Mouse (Mus musculus): Measurements from ENCODE around the gene Kcnh7. TPM values are rescaled to one million over a fixed set of nuclear protein-coding genes. Genes with fewer than 3 reads are reported as not detected.

The Kcnh7 gene
- polyA plus RNA-seq, 1 experiment from 2014 or later, result 0.13 TPM

DNA sequence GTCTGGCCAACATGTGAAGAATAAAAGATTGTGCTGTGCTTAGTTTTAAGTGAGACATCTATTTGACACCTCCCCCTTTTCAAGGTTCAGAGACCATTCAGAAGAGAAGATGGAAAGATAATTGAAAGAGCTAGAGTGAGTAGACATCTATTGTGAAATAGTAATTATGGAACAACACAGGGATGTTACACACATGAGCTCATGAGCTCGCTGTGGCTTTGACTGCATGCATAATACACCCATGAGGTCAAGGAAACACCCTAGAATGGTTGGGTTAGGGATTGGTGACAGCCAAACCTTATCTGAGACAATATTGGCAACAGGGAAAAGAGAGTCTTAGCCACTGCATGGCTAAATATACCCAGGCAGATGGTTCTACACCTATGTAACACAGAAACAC, 380.1 kb downstream of the Kcnh7 start:
- H3K9ac ChIP-seq, result no peak overlapping the region
- TF ChIP-seq CTCF (IDR thresholded peaks at IDR 0.05; ENCODE audit: low read depth), result no peak
- no peak overlapping the region for H3K4me3 ChIP-seq (ENCODE audit: low read depth, low read length)
- H3K27ac ChIP-seq (ENCODE audit: low read depth), result no peak overlapping the region
- no peak for ATAC-seq (ENCODE audit: insufficient read depth)
- no peak for DNase-seq
- no peaks in the 10 kb centered on the region for H3K36me3 ChIP-seq (ENCODE audit: insufficient read depth)
- no peaks in the 10 kb centered on the region for H3K9me3 ChIP-seq (ENCODE audit: low read depth, low read length)
- H3K4me2 ChIP-seq, result no peak overlapping the region
- WGBS, result 61% methylated on average over 1 of the region's 1 CpGs
- H3K4me1 ChIP-seq (ENCODE audit: insufficient read depth), result no peaks in the 10 kb centered on the region
- no peaks in the 10 kb centered on the region for H3K27me3 ChIP-seq (ENCODE audit: insufficient read depth, low read length)

DNA sequence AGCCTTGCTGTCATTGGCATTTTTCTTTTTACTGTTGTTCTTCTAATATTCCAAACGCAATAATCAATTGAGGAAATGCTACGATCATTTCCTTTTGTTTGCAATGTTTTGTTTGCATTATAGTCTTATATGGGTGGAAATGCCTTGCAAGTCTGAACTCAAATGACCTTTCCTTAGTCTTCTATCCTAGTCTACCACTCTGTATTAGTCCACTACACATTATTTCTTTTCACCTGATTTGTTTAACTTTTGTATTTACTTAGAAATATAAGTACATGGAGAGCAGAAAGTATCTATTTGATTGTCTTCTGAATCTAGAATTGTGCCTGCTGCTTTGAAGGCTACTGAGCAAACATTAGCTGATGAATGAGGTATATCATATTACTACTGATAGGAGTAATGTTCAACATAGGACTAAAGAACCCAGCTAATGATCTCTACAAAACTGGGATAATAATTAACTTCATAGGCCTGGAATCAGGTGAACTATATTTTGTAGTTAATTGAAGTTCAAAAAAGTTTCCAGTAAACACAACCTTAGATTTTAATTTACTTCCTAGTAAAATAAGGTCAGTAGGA, 399.5 kb downstream of the Kcnh7 start:
- WGBS, result 54% methylated on average over 2 of the region's 2 CpGs

DNA sequence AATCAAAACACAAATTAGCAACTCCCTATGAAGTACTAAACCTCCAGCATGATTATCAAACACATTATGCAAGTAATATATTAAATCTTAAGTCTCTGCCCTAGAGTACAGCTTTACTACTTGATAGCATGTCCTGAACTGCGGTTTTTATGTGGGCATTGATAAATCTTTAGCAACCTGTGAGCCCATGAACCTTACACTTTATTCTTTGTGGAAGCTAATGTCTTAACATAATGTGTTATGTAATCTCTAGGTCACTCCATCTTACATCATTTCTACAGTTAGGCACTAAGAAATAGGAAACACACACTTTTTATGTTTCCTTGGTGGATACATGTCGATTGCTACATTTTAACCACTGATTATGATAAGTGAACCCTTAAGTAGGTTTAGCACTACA, 437.8 kb downstream of the Kcnh7 start:
- no peaks in the 10 kb centered on the region for H3K36me3 ChIP-seq (ENCODE audit: insufficient read depth)
- no peak for TF ChIP-seq CTCF (IDR thresholded peaks at IDR 0.05; ENCODE audit: low read depth)
- H3K4me1 ChIP-seq (ENCODE audit: insufficient read depth), result no peaks in the 10 kb centered on the region
- H3K9ac ChIP-seq, result no peak overlapping the region
- no peak for ATAC-seq (ENCODE audit: insufficient read depth)
- DNase-seq, result no peak
- H3K4me2 ChIP-seq, result no peak overlapping the region
- H3K4me3 ChIP-seq (ENCODE audit: low read depth, low read length), result no peak overlapping the region
- H3K9me3 ChIP-seq (ENCODE audit: low read depth, low read length), result no peaks in the 10 kb centered on the region
- H3K27me3 ChIP-seq (ENCODE audit: insufficient read depth, low read length), result no peaks in the 10 kb centered on the region
- H3K27ac ChIP-seq (ENCODE audit: low read depth), result no peak overlapping the region
- WGBS, result 63% methylated on average over 2 of the region's 2 CpGs

More for the DNA sequence above, 399.5 kb downstream of the Kcnh7 start:
- no peak overlapping the region for H3K27ac ChIP-seq (ENCODE audit: low read depth)
- H3K9ac ChIP-seq, result no peak overlapping the region
- H3K36me3 ChIP-seq (ENCODE audit: insufficient read depth), result no peaks in the 10 kb centered on the region
- ATAC-seq (ENCODE audit: insufficient read depth) (no peak), DNase-seq (no peak)
- H3K9me3 ChIP-seq (ENCODE audit: low read depth, low read length), result no peaks in the 10 kb centered on the region
- TF ChIP-seq CTCF (IDR thresholded peaks at IDR 0.05; ENCODE audit: low read depth), result no peak
- no peaks in the 10 kb centered on the region for H3K27me3 ChIP-seq (ENCODE audit: insufficient read depth, low read length)
- H3K4me3 ChIP-seq (ENCODE audit: low read depth, low read length), result no peak overlapping the region
- H3K4me2 ChIP-seq, result no peak overlapping the region
- H3K4me1 ChIP-seq (ENCODE audit: insufficient read depth), result no peaks in the 10 kb centered on the region

DNA sequence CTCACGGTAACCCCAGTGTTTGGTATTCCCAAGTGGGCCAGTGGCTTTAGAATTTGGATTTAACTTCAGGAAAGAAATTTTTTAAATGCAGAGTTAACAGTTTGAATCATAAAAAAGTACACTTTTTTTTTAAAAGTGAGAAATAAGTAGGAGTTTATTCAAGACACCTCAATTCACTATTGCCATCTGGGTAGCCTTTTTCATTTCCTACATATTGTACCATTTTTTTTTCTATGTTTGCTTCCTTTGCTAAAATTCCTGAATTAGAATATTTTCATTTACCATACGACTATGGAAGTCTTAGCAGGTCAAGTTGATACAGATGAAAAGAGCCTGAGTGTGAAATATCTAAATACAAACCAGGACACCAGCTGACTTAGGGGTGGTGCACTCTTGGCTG, 441.0 kb downstream of the Kcnh7 start:
- Histone ChIP-seq H3K4me1 (ENCODE audit: insufficient read depth) (no peaks in the 10 kb centered on the region), H3K9me3 (ENCODE audit: low read depth, low read length) (no peaks in the 10 kb centered on the region), H3K27me3 (ENCODE audit: insufficient read depth, low read length) (no peaks in the 10 kb centered on the region), H3K36me3 (ENCODE audit: insufficient read depth) (no peaks in the 10 kb centered on the region), H3K4me3 (ENCODE audit: low read depth, low read length) (no peak overlapping the region), H3K9ac (no peak overlapping the region), H3K27ac (ENCODE audit: low read depth) (no peak overlapping the region), H3K4me2 (no peak overlapping the region)
- ATAC-seq (ENCODE audit: insufficient read depth), result no peak
- no peak for DNase-seq
- WGBS, result 67% methylated on average over 2 of the region's 2 CpGs
- TF ChIP-seq CTCF (IDR thresholded peaks at IDR 0.05; ENCODE audit: low read depth), result no peak

DNA sequence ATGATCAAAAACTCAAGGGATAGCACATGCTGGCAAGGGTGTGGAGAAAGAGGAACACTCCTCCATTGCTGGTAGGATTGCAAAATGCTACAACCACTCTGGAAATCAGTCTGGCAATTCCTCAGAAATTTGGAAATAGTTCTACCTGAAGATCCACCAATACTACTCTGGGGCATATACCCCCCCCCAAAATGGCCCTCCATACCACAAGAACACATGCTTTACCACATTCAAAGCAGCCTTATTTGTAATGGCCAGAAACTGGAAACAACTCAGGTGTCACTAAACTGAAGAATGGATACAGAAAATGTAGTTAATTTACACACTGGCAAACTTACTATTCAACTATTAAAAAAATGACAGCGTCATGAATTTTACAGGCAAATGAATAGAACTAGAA, 453.4 kb downstream of the Kcnh7 start:
- Histone ChIP-seq H3K9ac (no peak overlapping the region), H3K4me1 (ENCODE audit: insufficient read depth) (no peaks in the 10 kb centered on the region), H3K4me3 (ENCODE audit: low read depth, low read length) (no peak overlapping the region), H3K27ac (ENCODE audit: low read depth) (no peak overlapping the region), H3K27me3 (ENCODE audit: insufficient read depth, low read length) (no peaks in the 10 kb centered on the region), H3K4me2 (no peak overlapping the region), H3K9me3 (ENCODE audit: low read depth, low read length) (no peaks in the 10 kb centered on the region), H3K36me3 (ENCODE audit: insufficient read depth) (no peaks in the 10 kb centered on the region)
- WGBS, result 56% methylated on average over 1 of the region's 1 CpGs
- ATAC-seq (ENCODE audit: insufficient read depth) (no peak), DNase-seq (no peak)
- no peak for TF ChIP-seq CTCF (IDR thresholded peaks at IDR 0.05; ENCODE audit: low read depth)

DNA sequence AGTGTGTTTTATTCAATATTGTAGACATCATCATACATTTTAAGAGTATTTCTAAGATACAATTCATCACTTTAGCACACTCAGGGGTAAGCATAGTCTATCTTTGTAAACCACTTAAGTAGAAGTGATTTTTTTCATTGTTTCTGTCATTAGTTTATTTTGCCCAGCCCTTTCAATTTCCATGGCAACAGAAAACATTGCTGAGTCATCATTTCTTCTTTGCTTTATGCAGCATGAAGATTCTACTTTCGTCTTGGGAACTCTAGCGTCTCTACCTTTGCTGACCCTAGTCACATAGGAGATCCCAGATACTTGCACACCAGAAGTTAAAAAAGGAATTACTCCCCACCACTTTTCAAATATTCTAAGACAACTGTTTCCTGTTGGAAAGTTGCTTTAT, 456.4 kb downstream of the Kcnh7 start:
- Histone ChIP-seq H3K27me3 (ENCODE audit: insufficient read depth, low read length) (no peaks in the 10 kb centered on the region), H3K4me1 (ENCODE audit: insufficient read depth) (no peaks in the 10 kb centered on the region), H3K36me3 (ENCODE audit: insufficient read depth) (no peaks in the 10 kb centered on the region), H3K9ac (no peak overlapping the region), H3K4me2 (no peak overlapping the region), H3K4me3 (ENCODE audit: low read depth, low read length) (no peak overlapping the region), H3K27ac (ENCODE audit: low read depth) (no peak overlapping the region), H3K9me3 (ENCODE audit: low read depth, low read length) (no peaks in the 10 kb centered on the region)
- DNase-seq (no peak), ATAC-seq (ENCODE audit: insufficient read depth) (no peak)
- WGBS, result 87% methylated on average over 2 of the region's 2 CpGs
- no peak for TF ChIP-seq CTCF (IDR thresholded peaks at IDR 0.05; ENCODE audit: low read depth)

DNA sequence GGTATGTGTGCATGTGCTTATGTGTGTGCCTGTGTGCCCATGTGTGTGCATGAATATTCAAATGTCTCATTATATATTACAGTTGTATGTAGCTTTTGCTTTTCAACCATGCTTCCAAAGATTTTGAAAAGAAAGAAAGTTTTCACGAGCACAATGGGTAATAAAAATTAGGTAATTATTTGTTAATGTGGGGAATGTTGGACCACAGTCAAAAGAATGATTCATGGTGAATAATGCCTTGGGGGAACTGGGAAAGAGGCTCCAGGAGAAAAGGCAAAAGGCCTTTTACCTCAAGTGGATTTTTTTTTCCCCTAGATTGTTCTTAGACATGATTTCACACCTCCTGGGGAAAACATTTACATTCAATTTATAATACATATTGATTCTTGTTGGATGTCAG, 458.1 kb downstream of the Kcnh7 start:
- 50% methylated on average over 1 of the region's 1 CpGs for WGBS
- H3K9ac ChIP-seq, result no peak overlapping the region
- no peak overlapping the region for H3K4me3 ChIP-seq (ENCODE audit: low read depth, low read length)
- ATAC-seq (ENCODE audit: insufficient read depth) (no peak), DNase-seq (no peak)
- H3K27ac ChIP-seq (ENCODE audit: low read depth), result no peak overlapping the region
- no peaks in the 10 kb centered on the region for H3K27me3 ChIP-seq (ENCODE audit: insufficient read depth, low read length)
- TF ChIP-seq CTCF (IDR thresholded peaks at IDR 0.05; ENCODE audit: low read depth), result no peak
- no peaks in the 10 kb centered on the region for H3K4me1 ChIP-seq (ENCODE audit: insufficient read depth)
- H3K9me3 ChIP-seq (ENCODE audit: low read depth, low read length), result no peaks in the 10 kb centered on the region
- no peaks in the 10 kb centered on the region for H3K36me3 ChIP-seq (ENCODE audit: insufficient read depth)
- no peak overlapping the region for H3K4me2 ChIP-seq

DNA sequence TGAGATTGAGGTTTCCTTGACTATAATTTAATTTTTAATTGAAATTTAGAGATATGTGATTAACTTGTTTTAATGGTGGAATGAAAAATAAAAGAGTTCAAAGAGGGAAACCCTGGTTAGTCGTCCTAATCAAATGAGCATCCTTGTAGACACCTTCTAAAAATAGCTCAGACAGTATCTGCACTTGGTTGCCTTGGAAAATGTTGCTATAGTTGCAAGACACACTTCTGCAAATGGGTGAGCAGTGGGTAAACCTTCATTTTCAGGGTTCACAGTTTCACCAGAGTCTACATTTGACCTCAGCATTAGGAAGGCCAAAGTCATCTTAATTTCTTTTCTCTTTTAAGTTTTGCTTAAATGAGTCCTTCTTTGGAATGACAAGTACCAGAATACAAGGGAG, 465.7 kb downstream of the Kcnh7 start:
- Histone ChIP-seq H3K27me3 (ENCODE audit: insufficient read depth, low read length) (no peaks in the 10 kb centered on the region), H3K9me3 (ENCODE audit: low read depth, low read length) (no peaks in the 10 kb centered on the region), H3K4me3 (ENCODE audit: low read depth, low read length) (no peak overlapping the region), H3K4me2 (no peak overlapping the region), H3K27ac (ENCODE audit: low read depth) (no peak overlapping the region), H3K36me3 (ENCODE audit: insufficient read depth) (no peaks in the 10 kb centered on the region), H3K4me1 (ENCODE audit: insufficient read depth) (no peaks in the 10 kb centered on the region), H3K9ac (no peak overlapping the region)
- DNase-seq (no peak), ATAC-seq (ENCODE audit: insufficient read depth) (no peak)
- no peak for TF ChIP-seq CTCF (IDR thresholded peaks at IDR 0.05; ENCODE audit: low read depth)
- 21% methylated on average over 1 of the region's 1 CpGs for WGBS
